Mouse (Mus musculus) liver, postnatal 0 days (tissue): Measurements from ENCODE around the gene Plekhf1.

ENCODE experiments used
- CTCF ChIP-seq: sonication (generic); IDR thresholded peaks from 2 replicates; pipeline ENCODE4 v1.5.1; 2016; ENCODE audit warnings: antibody characterized with exemption, low read depth
- EP300 ChIP-seq: IDR thresholded peaks from 2 replicates; pipeline ENCODE4 v1.6.1; 2016; ENCODE audit warnings: antibody characterized with exemption, low read depth, mild to moderate bottlenecking

- no peak for TF ChIP-seq EP300
- no peak for TF ChIP-seq CTCF
These were observed 51.8 kb downstream of the Plekhf1 start for GRCm38 (mm10) chr7:38176056-38176455.
